Mouse (Mus musculus) T-helper 17 cell (primary cell): ENCODE data around the gene Trpc5.

Experiments used
- in situ Hi-C, 2 experiments: fragments of 300-600 bp; cut with MboI, MseI; formaldehyde crosslinking; loops; 1 replicate in 1 of 2; 2 replicates in 1 of 2; pipeline ENCODE4 v1.15.1; 2025; ENCODE audit warnings: high pct_unique_total_duplicates in 2 of 2

Trpc5 gene

GRCm38 (mm10) chrX:144337938-144338337 is 350.0 kb downstream of the Trpc5 start:
- in situ Hi-C loops: no loop called here

GRCm38 (mm10) chrX:144335332-144336015 is 352.5 kb downstream of the Trpc5 start:
- in situ Hi-C loops: no loop called here
